Mouse (Mus musculus): Measurements from ENCODE around the gene Ttc6.

DNA sequence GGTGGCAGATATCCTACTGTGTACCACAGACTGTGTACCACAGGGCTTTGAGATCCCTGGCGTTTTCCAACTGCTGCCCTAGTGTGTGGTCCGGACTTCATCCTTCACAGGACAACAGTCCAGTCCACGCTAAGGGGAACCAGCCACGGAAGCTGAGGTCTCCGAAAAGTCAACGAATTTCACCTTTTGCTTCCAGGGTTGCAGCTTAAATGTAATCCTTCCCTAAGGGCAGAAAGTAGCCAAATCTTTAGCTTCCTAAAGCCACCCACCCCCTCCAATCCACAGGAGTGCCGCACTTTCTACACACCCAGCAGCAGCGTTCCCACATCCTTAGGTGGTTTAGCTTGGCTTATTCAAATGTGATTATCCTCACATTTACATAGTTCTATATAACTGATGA lies 13.0 kb upstream of the Ttc6 start:
- TF ChIP-seq CTCF (IDR thresholded peaks at IDR 0.05; ENCODE audit: low read depth) (no peak), EP300 (IDR thresholded peaks at IDR 0.05; ENCODE audit: low read depth) (no peak)

Measured in liver, postnatal 0 days (tissue).